Mouse (Mus musculus): ENCODE data around the gene Guk1. TPM values are rescaled to one million over a fixed set of nuclear protein-coding genes. Genes with fewer than 3 reads are reported as not detected.

Guk1 gene
- total RNA-seq, 1 experiment from 2014 or later: 19.0 TPM

DNA sequence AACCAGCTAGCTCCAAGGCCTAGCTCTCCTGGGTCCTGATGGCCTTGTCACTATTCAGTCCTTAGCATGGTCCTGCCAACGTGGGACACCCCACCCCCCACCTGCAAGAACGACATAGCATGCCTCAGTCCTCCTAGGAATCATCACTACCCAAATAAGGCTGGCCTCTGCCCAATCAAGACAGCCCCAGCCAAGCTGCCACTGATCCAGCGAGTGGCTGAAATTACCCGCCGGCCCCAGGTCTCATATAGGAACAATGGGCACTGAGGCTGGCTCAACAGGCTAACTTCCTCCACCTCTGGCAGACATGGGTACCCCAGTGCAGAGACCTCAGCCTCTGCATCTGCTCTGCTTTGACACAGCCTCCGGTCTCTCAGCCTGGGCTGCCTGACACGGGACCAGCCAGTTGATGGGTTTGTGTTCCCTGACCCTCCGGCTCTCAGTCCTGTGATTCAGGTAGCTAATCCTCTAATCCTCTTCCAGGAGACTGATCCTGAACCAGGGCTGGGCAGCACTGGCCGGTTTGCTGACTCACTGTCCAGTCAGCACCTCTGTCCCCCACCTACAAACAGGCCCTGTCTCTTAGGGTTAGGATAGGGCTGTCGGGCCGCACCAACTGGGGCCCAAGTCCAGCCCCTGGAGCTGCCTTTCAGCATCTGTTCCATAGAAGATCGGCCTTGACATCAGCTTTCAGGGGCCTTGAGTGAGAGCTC is 54.9 kb downstream of the Guk1 start:
- no peak for ATAC-seq (ENCODE audit: extremely low read depth, insufficient number of reproducible peaks, low FRiP score, poor library complexity, severe bottlenecking)

DNA sequence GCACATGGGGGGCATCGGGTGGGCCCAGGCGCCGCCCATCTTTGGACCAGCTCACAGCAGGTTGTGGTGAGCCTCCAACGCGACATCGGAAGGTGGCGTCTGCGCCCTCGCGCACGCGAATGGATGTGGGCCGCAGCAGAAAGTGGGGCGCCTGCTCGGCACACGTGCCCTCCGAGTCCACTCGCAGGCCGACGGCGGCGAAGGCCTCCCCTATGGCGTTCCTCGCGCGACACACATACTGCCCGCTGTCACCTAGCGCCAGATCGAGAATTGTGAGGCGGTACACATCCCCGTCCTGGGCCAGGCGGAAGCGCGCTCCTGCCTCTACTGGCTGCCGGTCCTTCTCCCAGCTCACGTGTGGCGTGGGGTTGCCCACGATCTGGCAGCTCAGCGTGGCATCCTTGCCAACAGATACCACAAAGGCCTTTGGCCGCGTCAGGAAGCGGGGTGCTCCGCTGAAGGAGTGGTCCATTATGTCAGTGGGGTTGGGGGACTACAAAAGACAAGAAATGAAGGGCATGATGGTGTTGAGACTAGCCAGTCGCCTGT is 56.0 kb downstream of the Guk1 start, which contains the start of gene Obscn:
Gene Obscn (minus strand): TSS at position 499 of the 549 bp plus-strand sequence.
- ATAC-seq (ENCODE audit: extremely low read depth, insufficient number of reproducible peaks, low FRiP score, poor library complexity, severe bottlenecking): no peak

DNA sequence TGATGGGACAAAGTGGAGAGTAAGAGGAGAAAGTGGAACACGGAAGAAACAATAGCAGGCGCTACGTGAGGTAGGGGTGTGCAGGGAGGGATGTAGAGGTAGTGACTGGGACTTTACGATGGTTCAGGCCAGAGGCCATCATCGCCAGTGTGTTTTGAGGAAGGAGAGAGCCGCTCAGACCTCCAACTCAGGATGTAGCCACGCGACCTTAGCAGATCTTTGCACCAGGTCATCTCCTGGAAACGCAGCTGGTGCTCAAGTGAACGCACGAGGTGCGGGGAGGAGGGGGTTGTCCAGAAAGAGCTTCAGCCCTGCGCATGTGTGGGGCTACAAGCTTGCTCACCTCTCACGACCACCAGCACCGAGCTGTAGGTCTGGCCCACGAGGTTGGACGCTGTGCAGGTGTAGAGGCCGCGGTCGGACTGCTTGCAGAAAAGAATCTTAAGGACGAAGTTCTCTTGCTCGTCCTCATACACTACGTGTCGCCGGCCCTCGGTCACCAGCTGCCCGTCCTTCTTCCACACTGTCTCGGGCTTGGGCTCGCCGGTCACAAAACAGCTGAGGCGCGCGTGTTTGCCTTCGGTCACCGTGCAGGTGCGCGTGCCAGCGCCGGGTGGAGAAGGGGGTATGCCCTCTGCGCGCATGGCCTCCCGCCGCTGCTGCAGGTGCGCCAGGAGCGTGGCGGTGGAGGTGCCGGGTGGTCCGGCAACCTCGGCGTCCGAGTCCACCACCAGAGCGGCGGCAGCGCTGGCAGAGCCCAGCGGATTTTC is 56.8 kb downstream of the Guk1 start:
- no peak for ATAC-seq (ENCODE audit: extremely low read depth, insufficient number of reproducible peaks, low FRiP score, poor library complexity, severe bottlenecking)

DNA sequence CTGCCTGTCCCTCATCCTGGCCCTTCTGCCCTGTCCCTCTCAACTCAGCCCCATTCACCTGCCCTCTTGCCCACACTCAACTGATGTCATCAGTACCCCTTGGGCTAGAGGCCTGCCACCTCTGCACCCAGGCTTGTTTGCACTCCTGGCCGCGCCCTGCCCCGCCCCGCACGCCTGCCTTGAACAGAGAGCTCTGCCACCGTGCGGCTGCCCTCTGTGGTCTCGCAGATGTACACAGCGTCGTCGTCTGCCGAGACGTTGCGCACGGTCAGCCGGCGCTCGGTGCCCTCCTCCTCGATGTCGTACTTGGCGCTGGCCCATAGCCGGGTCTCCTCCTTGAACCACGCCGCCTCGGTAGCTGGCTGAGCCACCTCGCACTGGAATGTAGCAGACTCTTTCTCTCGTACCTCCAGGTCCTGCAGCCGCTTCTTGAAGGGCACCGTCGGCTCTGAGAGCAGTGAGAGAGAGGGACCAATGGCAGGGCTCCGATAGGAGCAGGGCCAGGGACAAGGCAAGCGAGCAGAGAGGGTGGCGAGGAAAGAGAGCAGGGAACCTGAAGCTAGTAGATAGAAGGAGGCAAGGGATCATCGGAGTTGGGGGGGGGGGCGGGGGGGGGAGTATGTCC is 57.5 kb downstream of the Guk1 start:
- no peak for ATAC-seq (ENCODE audit: extremely low read depth, insufficient number of reproducible peaks, low FRiP score, poor library complexity, severe bottlenecking)

Other genes with a start within 250 kb of the Guk1 start
- gene Hist3h2ba, start 243.3 kb downstream of the Guk1 start, total RNA-seq (2017): 3.7 and 8.1 TPM in 2 replicates
- 65.3 TPM in 2 replicates for gene Hist3h2a, start 237.5 kb downstream of the Guk1 start, total RNA-seq (2017)
- 0.12 and 0.35 TPM in 2 replicates for gene Trim17, start 237.5 kb downstream of the Guk1 start, total RNA-seq (2017)
- 106 and 107 TPM in 2 replicates for gene Trim11, start 214.1 kb downstream of the Guk1 start, total RNA-seq (2017)
- gene Obscn, start 55.8 kb downstream of the Guk1 start, total RNA-seq (2017): 0.23 and 0.74 TPM in 2 replicates
- gene Iba57, start 28.5 kb downstream of the Guk1 start, total RNA-seq (2017): 4.1 and 7.7 TPM in 2 replicates
- not detected in 2 replicates for gene Gjc2, start 9.0 kb downstream of the Guk1 start, total RNA-seq (2017)
- gene Mrpl55, start 10.3 kb upstream of the Guk1 start, total RNA-seq (2017): 16.1 and 17.1 TPM in 2 replicates
- gene 2310033P09Rik, start 16.1 kb upstream of the Guk1 start, total RNA-seq (2017): 12.0 and 14.5 TPM in 2 replicates
- 210 and 259 TPM in 2 replicates for gene Arf1, start 36.1 kb upstream of the Guk1 start, total RNA-seq (2017)
- not detected in 2 replicates for gene Wnt3a, start 98.5 kb upstream of the Guk1 start, total RNA-seq (2017)
- gene Wnt9a, start 114.7 kb upstream of the Guk1 start, total RNA-seq (2017): not detected in 2 replicates
- gene Prss38, start 183.4 kb upstream of the Guk1 start, total RNA-seq (2017): not detected in 2 replicates

Measured in neutrophil, adult 5-6 weeks (primary cell).